Mouse (Mus musculus) heart, adult 2 months (tissue): Measurements from ENCODE around the gene Olfr1061. TPM values are rescaled to one million over a fixed set of nuclear protein-coding genes. Genes with fewer than 3 reads are reported as not detected.
"Not testable (repeated sequence)": the region's sequence is repeated elsewhere in the genome, so short reads cannot be mapped to it uniquely, and the experiment has no call there.

Source experiments
- DNase-seq, 2 experiments: peaks; one replicate each; pipeline ENCODE4 v3.0.0; 2021
- H3K27ac ChIP-seq: fragments of 200-600 bp; 2 replicates; pipeline ENCODE4 v1.8.1; 2022
- H3K27me3 ChIP-seq: fragments of 200-500 bp; 2 replicates; pipeline ENCODE4 v1.6.1; 2012; ENCODE audit warnings: mild to moderate bottlenecking, low read length, inconsistent platforms, mixed read lengths; ENCODE audit not compliant: control insufficient read depth, insufficient read depth
- H3K36me3 ChIP-seq: fragments of 200-500 bp; 2 replicates; pipeline ENCODE4 v1.6.1; 2012; ENCODE audit warnings: low read length, inconsistent platforms; ENCODE audit not compliant: control insufficient read depth, insufficient read depth
- H3K4me1 ChIP-seq: fragments of 200-500 bp; 2 replicates; pipeline ENCODE4 v1.6.1; 2011; ENCODE audit warnings: low read length; ENCODE audit not compliant: control insufficient read depth, insufficient read depth
- H3K4me3 ChIP-seq: fragments of 200-600 bp; 2 replicates; pipeline ENCODE4 v1.8.1; 2022
- H3K79me2 ChIP-seq: fragments of 200-500 bp; replicated peaks from 2 replicates; pipeline ENCODE4 v1.6.1; 2012; ENCODE audit warnings: mild to moderate bottlenecking, inconsistent platforms, low read length, moderate library complexity, mixed read lengths; ENCODE audit not compliant: control insufficient read depth, insufficient read depth
- H3K9ac ChIP-seq: fragments of 200-500 bp; 2 replicates; pipeline ENCODE4 v1.6.1; 2012; ENCODE audit warnings: low read depth, mild to moderate bottlenecking, control low read depth, inconsistent platforms, low read length, mixed read lengths
- CTCF ChIP-seq: fragments of 200-600 bp; IDR thresholded peaks from 2 replicates; pipeline ENCODE4 v1.8.1; 2022; ENCODE audit warnings: antibody characterized with exemption, mild to moderate bottlenecking, moderate library complexity
- EP300 ChIP-seq: fragments of 200-500 bp; IDR thresholded peaks from 2 replicates; pipeline ENCODE4 v1.6.1; 2011; ENCODE audit warnings: low read depth, low read length, control low read depth; ENCODE audit not compliant: insufficient read depth
- POLR2A ChIP-seq: fragments of 200-500 bp; IDR thresholded peaks from 2 replicates; pipeline ENCODE4 v1.6.1; 2011; ENCODE audit warnings: mild to moderate bottlenecking, low read depth, low read length, control low read depth; ENCODE audit not compliant: insufficient read depth
- WGBS: fragments of 180-500 bp; shearing (Covaris S2); methylation state at CpG from one replicate; pipeline ENCODE4 v1.1.7; 2018; 5-methylcytosine and 5-hydroxymethylcytosine counted together
- intact Hi-C: fragments of 180-260 bp; cut with DNase I; formaldehyde crosslinking; loops from one replicate; pipeline ENCODE4 v1.15.1; 2025
- polyA plus RNA-seq: library from polyadenylated mRNA; depleted of rRNA; stranded (reverse); fragments of >200 nt; gene quantifications from 2 replicates; pipeline ENCODE4 v1.2.3, GENCODE M21; 2012; rRNA removed
- total RNA-seq, 2 experiments: library from RNA; stranded (reverse); gene quantifications; 2 replicates each; pipeline ENCODE4 v1.2.3; 2021

Olfr1061 gene
- total and polyA plus RNA-seq, 3 experiments, result not detected

DNA sequence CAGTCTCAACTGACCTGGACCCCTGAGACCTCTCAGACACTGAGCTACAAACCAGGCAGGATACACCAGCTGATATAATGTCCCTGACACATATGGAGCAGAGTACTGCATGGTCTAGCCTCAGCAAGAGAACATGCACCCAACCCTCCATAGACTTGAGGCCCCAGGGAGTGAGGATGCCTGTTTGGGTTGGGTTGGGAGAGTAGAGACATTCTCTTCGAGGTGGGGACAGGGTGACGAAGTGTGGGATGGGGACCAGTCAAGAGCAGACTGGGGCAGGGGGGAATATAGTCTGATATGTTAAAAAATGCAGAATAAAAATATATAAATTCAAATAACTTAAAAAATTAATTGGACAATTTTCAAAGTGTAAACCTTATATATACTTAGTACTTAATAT is 18.7 kb downstream of the Olfr1061 start:
- Histone ChIP-seq H3K4me3 (no peak overlapping the region), H3K27ac (no peak overlapping the region), H3K4me1 (no peaks in the 10 kb centered on the region), H3K9ac (no peak overlapping the region), H3K79me2 (no peaks in the 10 kb centered on the region), H3K27me3 (no peaks in the 10 kb centered on the region), H3K36me3 (no peaks in the 10 kb centered on the region)
- WGBS, result 54% methylated on average over 2 of the region's 2 CpGs
- DNase-seq, result no peak
- TF ChIP-seq POLR2A, result no peak
- TF ChIP-seq CTCF, result no peak
- TF ChIP-seq EP300, result no peak
- intact Hi-C loops, result no loop called here

DNA sequence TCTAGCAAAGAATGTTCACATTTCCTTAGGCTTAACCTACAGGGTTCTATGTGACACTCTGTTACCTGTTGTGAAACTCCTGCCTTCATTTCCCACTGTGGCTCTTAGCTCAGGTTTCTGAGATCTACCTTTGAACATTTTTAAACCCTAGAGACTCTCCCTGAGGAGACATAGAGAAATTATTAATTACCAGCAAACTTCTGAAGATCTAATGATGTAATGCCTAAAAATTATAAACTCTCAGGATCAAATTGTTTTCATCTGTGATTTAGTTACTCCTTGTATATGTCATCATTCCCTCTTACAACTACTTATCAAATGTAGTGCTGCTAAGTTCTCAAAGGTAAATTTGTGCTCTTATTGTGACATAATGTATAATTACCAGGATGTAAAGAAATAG is 25.4 kb downstream of the Olfr1061 start, which contains the start of gene Olfr1058:
Olfr1058 (minus strand) TSS at position 101 of the 400 bp plus-strand sequence.
- H3K79me2 ChIP-seq, H3K9ac ChIP-seq, H3K27ac ChIP-seq, H3K4me3 ChIP-seq, DNase-seq, H3K4me1 ChIP-seq, intact Hi-C loops, H3K36me3 ChIP-seq, H3K27me3 ChIP-seq: not testable (repeated sequence)

DNA sequence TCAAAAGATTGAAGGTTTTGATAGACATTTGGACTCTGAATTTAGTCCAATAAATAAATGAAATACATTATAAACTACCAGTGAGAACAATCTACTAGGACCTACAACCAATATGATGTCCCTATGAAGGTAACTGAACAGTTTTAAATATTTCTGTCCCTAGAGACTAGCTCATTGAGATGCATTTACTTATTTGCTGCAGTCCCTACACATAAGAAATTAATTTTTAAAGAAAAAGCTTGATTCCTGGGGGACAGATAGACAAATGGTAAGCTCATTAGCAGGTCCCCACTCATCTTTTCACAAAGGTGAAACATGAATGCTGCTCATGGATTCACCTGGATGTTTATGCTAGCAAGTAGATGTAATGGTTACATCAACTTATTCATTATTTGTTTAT is 35.6 kb downstream of the Olfr1061 start, which contains the start of gene Olfr1057:
Olfr1057 (minus strand) TSS at position 101 of the 400 bp plus-strand sequence.
- no peaks in the 10 kb centered on the region for H3K4me1 ChIP-seq
- DNase-seq, result no peak
- no peaks in the 10 kb centered on the region for H3K27me3 ChIP-seq
- H3K79me2 ChIP-seq, result no peaks in the 10 kb centered on the region
- H3K36me3 ChIP-seq, result no peaks in the 10 kb centered on the region
- H3K9ac ChIP-seq, result no peak within 1 kb of the TSS
- no peak for TF ChIP-seq POLR2A
- TF ChIP-seq CTCF, result no peak
- no peak for TF ChIP-seq EP300
- H3K27ac ChIP-seq, result no peak within 1 kb of the TSS
- H3K4me3 ChIP-seq, result no peak within 1 kb of the TSS
- intact Hi-C loops, result no loop called here

DNA sequence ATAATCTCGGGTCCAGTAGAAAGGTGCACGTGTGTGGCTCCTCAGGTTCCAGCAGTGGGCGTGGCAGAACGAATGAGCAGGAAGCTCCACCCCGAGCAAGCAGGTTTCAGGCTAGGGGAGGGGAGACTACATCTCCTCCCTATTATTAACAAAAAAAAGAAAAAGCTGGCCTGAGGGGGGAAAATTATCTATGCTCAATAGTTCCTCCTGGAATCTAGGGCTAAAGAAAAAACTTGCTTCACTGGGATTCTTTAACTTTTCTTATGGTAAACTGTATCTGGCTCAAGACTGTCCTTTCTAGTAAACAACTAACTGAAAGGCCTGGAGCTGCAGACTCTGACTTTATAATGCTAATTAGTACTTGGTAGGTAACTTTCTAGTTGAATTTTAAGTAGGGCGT is 47.5 kb downstream of the Olfr1061 start:
- DNase-seq, H3K36me3 ChIP-seq, H3K27ac ChIP-seq, H3K4me1 ChIP-seq, H3K9ac ChIP-seq, intact Hi-C loops, H3K4me3 ChIP-seq, H3K27me3 ChIP-seq, H3K79me2 ChIP-seq: not testable (repeated sequence)
- WGBS, result 90% methylated on average over 3 of the region's 6 CpGs

Other genes starting within 250 kb of the Olfr1061 start
- not detected for gene Olfr1043, start 246.5 kb downstream of the Olfr1061 start, total RNA-seq
- gene Olfr1043, start 246.5 kb downstream of the Olfr1061 start, polyA plus RNA-seq, result not detected in 2 replicates
- not detected for gene Olfr1044, start 236.2 kb downstream of the Olfr1061 start, total RNA-seq
- gene Olfr1044, start 236.2 kb downstream of the Olfr1061 start, polyA plus RNA-seq, result not detected in 2 replicates
- gene Olfr52, start 228.4 kb downstream of the Olfr1061 start, total RNA-seq, result not detected
- not detected in 2 replicates for gene Olfr52, start 228.4 kb downstream of the Olfr1061 start, polyA plus RNA-seq
- gene Olfr1045, start 211.0 kb downstream of the Olfr1061 start, total RNA-seq, result not detected
- gene Olfr1045, start 211.0 kb downstream of the Olfr1061 start, polyA plus RNA-seq, result not detected in 2 replicates
- gene Olfr1046, start 194.7 kb downstream of the Olfr1061 start, total RNA-seq, result not detected
- gene Olfr1046, start 194.7 kb downstream of the Olfr1061 start, polyA plus RNA-seq, result not detected in 2 replicates
- not detected for gene Olfr1047, start 182.6 kb downstream of the Olfr1061 start, total RNA-seq
- gene Olfr1047, start 182.6 kb downstream of the Olfr1061 start, polyA plus RNA-seq, result not detected in 2 replicates
- not detected for gene Olfr1048, start 173.8 kb downstream of the Olfr1061 start, total RNA-seq
- not detected in 2 replicates for gene Olfr1048, start 173.8 kb downstream of the Olfr1061 start, polyA plus RNA-seq
- not detected for gene Olfr1049, start 155.7 kb downstream of the Olfr1061 start, total RNA-seq
- gene Olfr1049, start 155.7 kb downstream of the Olfr1061 start, polyA plus RNA-seq, result not detected in 2 replicates
- gene Olfr1051, start 135.0 kb downstream of the Olfr1061 start, total RNA-seq, result not detected
- gene Olfr1051, start 135.0 kb downstream of the Olfr1061 start, polyA plus RNA-seq, result not detected in 2 replicates
- gene Olfr1052, start 121.6 kb downstream of the Olfr1061 start, total RNA-seq, result not detected
- gene Olfr1052, start 121.6 kb downstream of the Olfr1061 start, polyA plus RNA-seq, result not detected in 2 replicates
- not detected for gene Olfr1053, start 98.8 kb downstream of the Olfr1061 start, total RNA-seq
- gene Olfr1053, start 98.8 kb downstream of the Olfr1061 start, polyA plus RNA-seq, result not detected in 2 replicates
- gene Olfr1054, start 78.6 kb downstream of the Olfr1061 start, total RNA-seq, result not detected
- not detected in 2 replicates for gene Olfr1054, start 78.6 kb downstream of the Olfr1061 start, polyA plus RNA-seq
- not detected for gene Olfr1055, start 63.8 kb downstream of the Olfr1061 start, total RNA-seq
- gene Olfr1055, start 63.8 kb downstream of the Olfr1061 start, polyA plus RNA-seq, result not detected in 2 replicates
- gene Olfr1056, start 51.6 kb downstream of the Olfr1061 start, total RNA-seq, result not detected
- gene Olfr1056, start 51.6 kb downstream of the Olfr1061 start, polyA plus RNA-seq, result not detected in 2 replicates
- gene Olfr1057, start 35.7 kb downstream of the Olfr1061 start, total RNA-seq, result not detected
- gene Olfr1057, start 35.7 kb downstream of the Olfr1061 start, polyA plus RNA-seq, result not detected in 2 replicates
- gene Olfr1058, start 25.5 kb downstream of the Olfr1061 start, total RNA-seq, result not detected
- gene Olfr1058, start 25.5 kb downstream of the Olfr1061 start, polyA plus RNA-seq, result not detected in 2 replicates
- not detected for gene Olfr1062, start 12.7 kb upstream of the Olfr1061 start, total RNA-seq
- gene Olfr1062, start 12.7 kb upstream of the Olfr1061 start, polyA plus RNA-seq, result not detected in 2 replicates
- not detected for gene Olfr1065, start 36.5 kb upstream of the Olfr1061 start, total RNA-seq
- not detected in 2 replicates for gene Olfr1065, start 36.5 kb upstream of the Olfr1061 start, polyA plus RNA-seq
- not detected for gene Olfr1066, start 42.2 kb upstream of the Olfr1061 start, total RNA-seq
- not detected in 2 replicates for gene Olfr1066, start 42.2 kb upstream of the Olfr1061 start, polyA plus RNA-seq
- not detected for gene Olfr228, start 73.3 kb upstream of the Olfr1061 start, total RNA-seq
- not detected in 2 replicates for gene Olfr228, start 73.3 kb upstream of the Olfr1061 start, polyA plus RNA-seq
- not detected for gene Olfr1076, start 94.4 kb upstream of the Olfr1061 start, total RNA-seq
- not detected in 2 replicates for gene Olfr1076, start 94.4 kb upstream of the Olfr1061 start, polyA plus RNA-seq
- gene Olfr1079, start 128.4 kb upstream of the Olfr1061 start, total RNA-seq, result not detected
- gene Olfr1079, start 128.4 kb upstream of the Olfr1061 start, polyA plus RNA-seq, result not detected in 2 replicates
- not detected for gene Olfr1080, start 144.2 kb upstream of the Olfr1061 start, total RNA-seq
- not detected in 2 replicates for gene Olfr1080, start 144.2 kb upstream of the Olfr1061 start, polyA plus RNA-seq
- not detected for gene Olfr1082, start 184.9 kb upstream of the Olfr1061 start, total RNA-seq
- not detected in 2 replicates for gene Olfr1082, start 184.9 kb upstream of the Olfr1061 start, polyA plus RNA-seq
- not detected for gene Olfr1084, start 225.7 kb upstream of the Olfr1061 start, total RNA-seq
- not detected in 2 replicates for gene Olfr1084, start 225.7 kb upstream of the Olfr1061 start, polyA plus RNA-seq
- gene Olfr1085, start 248.0 kb upstream of the Olfr1061 start, total RNA-seq, result not detected
- gene Olfr1085, start 248.0 kb upstream of the Olfr1061 start, polyA plus RNA-seq, result not detected in 2 replicates